In genomic region chr11:103721468-103722039, GRCm38 (mm10) we compare ENCODE assay signal across 8 mouse cellular contexts. TPM values are rescaled to one million over a fixed set of nuclear protein-coding genes. Genes with fewer than 3 reads are reported as not detected.
DNase-seq lines count a peak whose midpoint lies in the region; ATAC-seq and TF ChIP-seq lines count a peak whose summit lies in the region.
"Had no signal": no experiment of that assay in that cellular context is flagged by ENCODE, and none has a peak within 500 bp of the region (broad histone marks: within the 10 kb centered on the region; RNA-seq: fewer than 3 reads in every experiment).

No protein-coding gene starts in this region.

- WGBS in hindbrain, embryonic 12.5 days: 25% methylated on average over 15 of the region's 15 CpGs
- WGBS in limb, embryonic 15.5 days: 13% methylated on average over 15 of the region's 15 CpGs
- 38% methylated on average over 15 of the region's 15 CpGs for WGBS in neural tube, embryonic 13.5 days

- in situ Hi-C loops in ES-E14 (cut with MboI; ENCODE audit: low sequenced_read_pairs in 2 of 2, unreplicated experiment in 2 of 2): no loop called here

- peak; percentile 33; the same call in 1 of the 2 replicates for TF ChIP-seq CTCF in cortical plate, adult 2 months (IDR thresholded peaks at IDR 0.05; ENCODE audit: extremely low read depth, insufficient read depth, low read length)

- TF ChIP-seq POLR2A in cortical plate, adult 2 months (IDR thresholded peaks at IDR 0.05; ENCODE audit: extremely low read depth, insufficient read depth, low read length): no peak

- no peak overlapping the region for H3K27ac ChIP-seq in ES-E14 (ENCODE audit: insufficient read depth, low read depth, low read length, poor library complexity, severe bottlenecking)
- H3K27ac ChIP-seq in cortical plate, adult 2 months (ENCODE audit: insufficient read depth, low read length): no peak overlapping the region
- H3K27ac ChIP-seq in hindbrain, embryonic 12.5 days: peak overlapping the region; percentile 44
- no peak overlapping the region for H3K27ac ChIP-seq in limb, embryonic 15.5 days
- H3K27ac ChIP-seq in neural tube, embryonic 13.5 days (replicated peaks): peak overlapping the region; percentile 46; the same call in 1 of the 2 replicates

- no peaks in the 10 kb centered on the region for H3K9me3 ChIP-seq in ES-E14 (ENCODE audit: control insufficient read depth, insufficient read depth, low read depth, low read length)
- H3K9me3 ChIP-seq in hindbrain, embryonic 12.5 days (replicated peaks): no peaks in the 10 kb centered on the region
- H3K9me3 ChIP-seq in limb, embryonic 15.5 days: no peaks in the 10 kb centered on the region
- no peaks in the 10 kb centered on the region for H3K9me3 ChIP-seq in neural tube, embryonic 13.5 days

- no peak overlapping the region for H3K9ac ChIP-seq in ES-E14 (ENCODE audit: insufficient read depth, low read depth, low read length, poor library complexity, severe bottlenecking)
- H3K9ac ChIP-seq in hindbrain, embryonic 12.5 days: no peak overlapping the region
- H3K9ac ChIP-seq in limb, embryonic 15.5 days: no peak overlapping the region
- peak overlapping the region; percentile 41; the same call in 1 of the 2 replicates for H3K9ac ChIP-seq in neural tube, embryonic 13.5 days

- no peaks in the 10 kb centered on the region for H3K27me3 ChIP-seq in hindbrain, embryonic 12.5 days
- no peaks in the 10 kb centered on the region for H3K27me3 ChIP-seq in limb, embryonic 15.5 days
- H3K27me3 ChIP-seq in neural tube, embryonic 13.5 days: no peaks in the 10 kb centered on the region

- H3K4me1 ChIP-seq in ES-E14 (ENCODE audit: control insufficient read depth in 2 of 2, insufficient read depth in 2 of 2, low read length in 2 of 2, poor library complexity in 1 of 2): peaks cover 0 to 4% of the 10 kb centered on the region in 2 experiments; a peak in 2 of 4 replicates
- no peaks in the 10 kb centered on the region for H3K4me1 ChIP-seq in cortical plate, adult 2 months (ENCODE audit: control insufficient read depth, insufficient read depth, low read length)
- peaks cover 14% of the 10 kb centered on the region for H3K4me1 ChIP-seq in hindbrain, embryonic 12.5 days
- peaks cover 14% of the 10 kb centered on the region for H3K4me1 ChIP-seq in limb, embryonic 15.5 days
- peaks cover 14% of the 10 kb centered on the region for H3K4me1 ChIP-seq in neural tube, embryonic 13.5 days (replicated peaks)

- DNase-seq in A20 (ENCODE audit: low read depth, low spot score) (peak; percentile 48), ES-E14 (ENCODE audit: low read depth, low spot score) (peak; percentile 66)
- DNase-seq in left cerebral cortex, adult 18-20 months (ENCODE audit: low spot score in 2 of 2): no peak

- no peak overlapping the region for H3K4me3 ChIP-seq in ES-E14 (ENCODE audit: insufficient read depth in 1 of 2, low read depth in 1 of 2, low read length in 2 of 2, poor library complexity in 1 of 2, severe bottlenecking in 1 of 2)
- H3K4me3 ChIP-seq in cortical plate, adult 2 months (ENCODE audit: insufficient read depth, low read length): no peak overlapping the region
- H3K4me3 ChIP-seq in hindbrain, embryonic 12.5 days: no peak overlapping the region
- peak overlapping the region; percentile 8 for H3K4me3 ChIP-seq in limb, embryonic 15.5 days
- H3K4me3 ChIP-seq in neural tube, embryonic 13.5 days: no peak overlapping the region

- peak; percentile 58 for ATAC-seq in hindbrain, embryonic 12.5 days (ENCODE audit: low FRiP score)
- no peak; the same call in 1 of the 2 replicates for ATAC-seq in limb, embryonic 15.5 days (ENCODE audit: insufficient number of reproducible peaks, low FRiP score, low TSS enrichment, low read depth)
- ATAC-seq in neural tube, embryonic 13.5 days (ENCODE audit: low read depth): peak; percentile 55; the same call in 1 of the 2 replicates

- peak overlapping the region; percentile 38 for H3K4me2 ChIP-seq in hindbrain, embryonic 12.5 days (replicated peaks)
- peak overlapping the region; percentile 40 for H3K4me2 ChIP-seq in limb, embryonic 15.5 days
- peak overlapping the region; percentile 40 for H3K4me2 ChIP-seq in neural tube, embryonic 13.5 days

- no peaks in the 10 kb centered on the region for H3K36me3 ChIP-seq in ES-E14 (ENCODE audit: control insufficient read depth, insufficient read depth, low read length, poor library complexity, severe bottlenecking)
- H3K36me3 ChIP-seq in hindbrain, embryonic 12.5 days: no peaks in the 10 kb centered on the region
- H3K36me3 ChIP-seq in limb, embryonic 15.5 days: no peaks in the 10 kb centered on the region
- no peaks in the 10 kb centered on the region for H3K36me3 ChIP-seq in neural tube, embryonic 13.5 days

TF ChIP-seq in ES-E14, 5 proteins besides CTCF, POLR2A, EP300 and RAD21:
- no peak for TF ChIP-seq MAFK (IDR thresholded peaks at IDR 0.05; ENCODE audit: insufficient read depth, low read depth, low read length)

RNA-seq across cellular contexts. Expression of gene Gosr2, which starts 23.9 kb away (rescaled TPM):
- 47.6 and 70.2 TPM in 2 replicates for total RNA-seq in ES-E14 (2012; rRNA removed)
- polyA plus RNA-seq in cortical plate, adult 2 months (2012; rRNA removed): 92.3 and 99.9 TPM in 2 replicates
- 97.2 and 98.7 TPM in 2 replicates for polyA plus RNA-seq in hindbrain, embryonic 12.5 days (2016; fragmentation: Nextera tagmentation; extraction: Ambion mirVana)
- polyA plus RNA-seq in limb, embryonic 15.5 days (2015; fragmentation: Nextera tagmentation; extraction: Ambion mirVana): 101 and 103 TPM in 2 replicates
- 80.6 and 82.1 TPM in 2 replicates for polyA plus RNA-seq in neural tube, embryonic 13.5 days (2015; fragmentation: Nextera tagmentation; extraction: Ambion mirVana)
- 10 to 100 TPM; 70.3 to 80.4 TPM for total RNA-seq in left cerebral cortex, adult 18-20 months (2021)

RNA-seq across cellular contexts. Expression of gene Wnt9b, which starts 28.1 kb away (rescaled TPM):
- 0.09 and 0.11 TPM in 2 replicates for total RNA-seq in ES-E14 (2012; rRNA removed)
- 0.09 and 0.10 TPM in 2 replicates for polyA plus RNA-seq in cortical plate, adult 2 months (2012; rRNA removed)
- 0.77 and 0.88 TPM in 2 replicates for polyA plus RNA-seq in hindbrain, embryonic 12.5 days (2016; fragmentation: Nextera tagmentation; extraction: Ambion mirVana)
- 0.51 and 0.76 TPM in 2 replicates for polyA plus RNA-seq in limb, embryonic 15.5 days (2015; fragmentation: Nextera tagmentation; extraction: Ambion mirVana)
- polyA plus RNA-seq in neural tube, embryonic 13.5 days (2015; fragmentation: Nextera tagmentation; extraction: Ambion mirVana): not detected in 2 replicates
- under 1 TPM; 0.23 to 0.46 TPM for total RNA-seq in left cerebral cortex, adult 18-20 months (2021)

RNA-seq across cellular contexts. Expression of gene Wnt3, which starts 52.4 kb away (rescaled TPM):
- total RNA-seq in ES-E14 (2012; rRNA removed): 6.0 and 7.5 TPM in 2 replicates
- 2.0 and 2.4 TPM in 2 replicates for polyA plus RNA-seq in cortical plate, adult 2 months (2012; rRNA removed)
- 8.0 and 8.7 TPM in 2 replicates for polyA plus RNA-seq in hindbrain, embryonic 12.5 days (2016; fragmentation: Nextera tagmentation; extraction: Ambion mirVana)
- 19.7 and 22.6 TPM in 2 replicates for polyA plus RNA-seq in limb, embryonic 15.5 days (2015; fragmentation: Nextera tagmentation; extraction: Ambion mirVana)
- polyA plus RNA-seq in neural tube, embryonic 13.5 days (2015; fragmentation: Nextera tagmentation; extraction: Ambion mirVana): 8.1 and 9.2 TPM in 2 replicates
- under 1 TPM; 0.86 to 0.98 TPM for total RNA-seq in left cerebral cortex, adult 18-20 months (2021)
- total RNA-seq: heart, adult 18-20 months had no signal

Comparison
In these comparisons a context has a peak if more than half of its experiments do, and no peak if none do; other contexts are left out.
1. DNase-seq: peak in A20 (single experiment) and ES-E14 (single experiment); none in left cerebral cortex, adult 18-20 months (0 of 2).
2. H3K27ac ChIP-seq: peak in hindbrain, embryonic 12.5 days (single experiment) and neural tube, embryonic 13.5 days (single experiment); none in ES-E14 (single experiment), cortical plate, adult 2 months (single experiment) and limb, embryonic 15.5 days (single experiment).
3. Peak in every context shown above with its lines, with median percentiles within 50 percentile points of each other: H3K4me2 ChIP-seq.